Mouse (Mus musculus) embryonic facial prominence, embryonic 10.5 days (tissue): ENCODE data around the gene Gdpd1. TPM values are rescaled to one million over a fixed set of nuclear protein-coding genes. Genes with fewer than 3 reads are reported as not detected.
A peak's percentile ranks its signal among the peaks of the same experiment; 100 is the strongest.

ENCODE experiments used
- DNase-seq: peaks from one replicate; pipeline ENCODE4 v3.0.0-alpha.2; 2017; ENCODE audit warnings: low spot score
- H3K27ac ChIP-seq: fragments of 300-500 bp; sonication (generic); replicated peaks from 2 replicates; pipeline ENCODE4 v1.5.1; 2016; ENCODE audit warnings: mild to moderate bottlenecking
- H3K27me3 ChIP-seq: fragments of 300-500 bp; sonication (generic); replicated peaks from 2 replicates; pipeline ENCODE4 v1.6.1; 2016; ENCODE audit warnings: low read depth, mild to moderate bottlenecking; ENCODE audit not compliant: poor library complexity, severe bottlenecking
- H3K36me3 ChIP-seq: fragments of 300-500 bp; sonication (generic); replicated peaks from 2 replicates; pipeline ENCODE4 v1.6.1; 2016; ENCODE audit warnings: mild to moderate bottlenecking, moderate library complexity
- H3K4me1 ChIP-seq: fragments of 300-500 bp; sonication (generic); 2 replicates; pipeline ENCODE4 v1.6.1; 2016
- H3K4me3 ChIP-seq: fragments of 300-500 bp; sonication (generic); 2 replicates; pipeline ENCODE4 v1.5.1; 2016; ENCODE audit warnings: mild to moderate bottlenecking, moderate library complexity
- H3K9me3 ChIP-seq: fragments of 300-500 bp; sonication (generic); 2 replicates; pipeline ENCODE4 v1.6.1; 2016; ENCODE audit warnings: mild to moderate bottlenecking
- WGBS: fragments of 180-500 bp; shearing (Covaris S2); methylation state at CpG from one replicate; pipeline ENCODE4 v1.1.7; 2016; 5-methylcytosine and 5-hydroxymethylcytosine counted together
- microRNA counts: library from miRNA; unstranded; fragments of <30 nt; microRNA quantifications from one replicate; lab custom pipeline; 2017
- microRNA-seq: library from miRNA; unstranded; fragments of <30 nt; microRNA quantifications from one replicate; pipeline ENCODE4, GENCODE M21; 2017
- polyA plus RNA-seq: library from polyadenylated mRNA; unstranded; fragments of >200 nt; fragmentation: Nextera tagmentation; extraction: Ambion mirVana; gene quantifications from 2 replicates; pipeline ENCODE4 v1.2.1, GENCODE M21; 2016

Gene Gdpd1
- polyA plus RNA-seq, 1 experiment from 2014 or later, result 33.7 TPM

- Histone ChIP-seq H3K27me3 (peaks cover 8% of the 10 kb centered on the region), H3K4me1 (peaks cover 54% of the 10 kb centered on the region), H3K36me3 (no peaks in the 10 kb centered on the region), H3K4me3 (no peak overlapping the region), H3K27ac (no peak overlapping the region), H3K9me3 (no peaks in the 10 kb centered on the region)
- 41% methylated on average over 10 of the region's 10 CpGs for WGBS
- no peak for DNase-seq
Measured at GRCm38 (mm10) chr11:86994791-86995624, 78.9 kb downstream of the Gdpd1 start.

GRCm38 (mm10) chr11:86994330-86994729 lies 79.5 kb downstream of the Gdpd1 start:
- H3K27me3 ChIP-seq, result peaks cover 8% of the 10 kb centered on the region
- WGBS, result 13% methylated on average over 6 of the region's 6 CpGs
- H3K36me3 ChIP-seq, result no peaks in the 10 kb centered on the region
- peak overlapping the region; percentile 67 for H3K4me3 ChIP-seq
- peak overlapping the region; percentile 80 for H3K27ac ChIP-seq
- H3K9me3 ChIP-seq, result no peaks in the 10 kb centered on the region
- peaks cover 61% of the 10 kb centered on the region for H3K4me1 ChIP-seq
- DNase-seq, result no peak

- peak; percentile 99 for DNase-seq
- Histone ChIP-seq H3K4me3 (peak within 1 kb of the TSS; percentile 67), H3K27ac (peak within 1 kb of the TSS; percentile 80), H3K27me3 (peaks cover 8% of the 10 kb centered on the region), H3K36me3 (no peaks in the 10 kb centered on the region), H3K9me3 (no peaks in the 10 kb centered on the region), H3K4me1 (peaks cover 63% of the 10 kb centered on the region)
- WGBS, result under 1% methylated on average over 96 of the region's 96 CpGs
Measured at GRCm38 (mm10) chr11:86993041-86994037, 80.5 kb downstream of the Gdpd1 start, which contains the start of gene Ypel2. Gene Ypel2, minus strand, starts transcription at chr11:86993707.

- Histone ChIP-seq H3K27ac (peak overlapping the region; percentile 80), H3K36me3 (no peaks in the 10 kb centered on the region), H3K9me3 (no peaks in the 10 kb centered on the region), H3K27me3 (peaks cover 8% of the 10 kb centered on the region), H3K4me1 (peaks cover 63% of the 10 kb centered on the region), H3K4me3 (peak overlapping the region; percentile 67)
- no peak for DNase-seq
- 3% methylated on average over 13 of the region's 13 CpGs for WGBS
Measured at GRCm38 (mm10) chr11:86992461-86992988, 81.3 kb downstream of the Gdpd1 start.

GRCm38 (mm10) chr11:86991241-86991640 lies 82.6 kb downstream of the Gdpd1 start:
- DNase-seq, result no peak
- Histone ChIP-seq H3K4me1 (peaks cover 63% of the 10 kb centered on the region), H3K27me3 (peaks cover 8% of the 10 kb centered on the region), H3K36me3 (no peaks in the 10 kb centered on the region), H3K27ac (no peak overlapping the region), H3K4me3 (no peak overlapping the region), H3K9me3 (no peaks in the 10 kb centered on the region)
- 81% methylated on average over 4 of the region's 4 CpGs for WGBS

GRCm38 (mm10) chr11:86990309-86990708 lies 83.6 kb downstream of the Gdpd1 start:
- Histone ChIP-seq H3K4me3 (no peak overlapping the region), H3K36me3 (no peaks in the 10 kb centered on the region), H3K27me3 (peaks cover 8% of the 10 kb centered on the region), H3K4me1 (peaks cover 56% of the 10 kb centered on the region), H3K27ac (0 out of 2 replicates have a peak overlapping the region, but pooled peaks have one; percentile 52), H3K9me3 (no peaks in the 10 kb centered on the region)
- no peak for DNase-seq
- 55% methylated on average over 3 of the region's 3 CpGs for WGBS

GRCm38 (mm10) chr11:86984990-86985389 lies 88.9 kb downstream of the Gdpd1 start:
- Histone ChIP-seq H3K27ac (no peak overlapping the region), H3K4me1 (peaks cover 14% of the 10 kb centered on the region), H3K9me3 (no peaks in the 10 kb centered on the region), H3K27me3 (no peaks in the 10 kb centered on the region), H3K4me3 (no peak overlapping the region), H3K36me3 (no peaks in the 10 kb centered on the region)
- DNase-seq, result no peak
- WGBS, result 81% methylated on average over 3 of the region's 3 CpGs

MicroRNAs within 50 kb of the gene (microRNA counts, 519-probe panel; counts per million panel counts)
- microRNA mmu-miR-301a (lab: Ali Mortazavi, UCI), result 6,428 counts per million, percentile 96 among the panel's probes with 10 or more counts

Small RNA genes within 50 kb of the gene (microRNA-seq; reads per million reads assigned to microRNA genes)
- gene Mir301, result 1,591 reads per million, percentile 78 among the genes with 10 or more reads in this experiment

Other genes with a start within 250 kb of the Gdpd1 start
- gene Ypel2, start 80.4 kb downstream of the Gdpd1 start, polyA plus RNA-seq, result 4.2 and 5.4 TPM in 2 replicates
- gene Smg8, start 12.7 kb upstream of the Gdpd1 start, polyA plus RNA-seq, result 28.3 and 33.0 TPM in 2 replicates
- 17.5 and 17.9 TPM in 2 replicates for gene Prr11, start 34.6 kb upstream of the Gdpd1 start, polyA plus RNA-seq
- 105 and 111 TPM in 2 replicates for gene Ska2, start 35.2 kb upstream of the Gdpd1 start, polyA plus RNA-seq
- 49.1 and 52.1 TPM in 2 replicates for gene Trim37, start 53.0 kb upstream of the Gdpd1 start, polyA plus RNA-seq